Mouse (Mus musculus) E14TG2a.4 (cell line): ENCODE measurements around the gene Nodal.

Source experiments
- CTCF ChIP-seq: conservative IDR thresholded peaks from 2 replicates; pipeline ENCODE4 v1.5.1; 2014; ENCODE audit warnings: low read length
- POU5F1 ChIP-seq: IDR thresholded peaks from 2 replicates; pipeline ENCODE4 v1.6.1; 2014; ENCODE audit warnings: low read length, borderline replicate concordance

GRCm38 (mm10) chr10:61468900-61469299 lies 51.1 kb downstream of the Nodal start:
- TF ChIP-seq CTCF: no peak
- TF ChIP-seq POU5F1: no peak
